Mouse (Mus musculus) midbrain, embryonic 15.5 days (tissue): ENCODE data around the gene Nfatc3. TPM values are rescaled to one million over a fixed set of nuclear protein-coding genes. Genes with fewer than 3 reads are reported as not detected.

ENCODE experiments used
- ATAC-seq: fragments of 200-750 bp; cut with Nextera tagmentation; replicated peaks from 2 replicates; pipeline ENCODE4 v1.8.0; 2017; ENCODE audit warnings: moderate TSS enrichment
- H3K27ac ChIP-seq: fragments of 300-500 bp; sonication (generic); 2 replicates; pipeline ENCODE4 v1.5.1; 2015; ENCODE audit warnings: mild to moderate bottlenecking, inconsistent platforms
- H3K27me3 ChIP-seq: fragments of 300-500 bp; sonication (generic); replicated peaks from 2 replicates; pipeline ENCODE4 v1.6.1; 2015; ENCODE audit warnings: inconsistent platforms
- H3K36me3 ChIP-seq: fragments of 300-500 bp; sonication (generic); replicated peaks from 2 replicates; pipeline ENCODE4 v1.6.1; 2015; ENCODE audit warnings: inconsistent platforms
- H3K4me1 ChIP-seq: fragments of 300-500 bp; sonication (generic); 2 replicates; pipeline ENCODE4 v1.6.1; 2015; ENCODE audit warnings: inconsistent platforms
- H3K4me2 ChIP-seq: fragments of 300-500 bp; sonication (generic); 2 replicates; pipeline ENCODE4 v1.6.1; 2015; ENCODE audit warnings: inconsistent platforms, mild to moderate bottlenecking, moderate library complexity
- H3K4me3 ChIP-seq: fragments of 300-500 bp; sonication (generic); 2 replicates; pipeline ENCODE4 v1.5.1; 2015; ENCODE audit warnings: mild to moderate bottlenecking, inconsistent platforms
- H3K9ac ChIP-seq: fragments of 300-500 bp; sonication (generic); 2 replicates; pipeline ENCODE4 v1.6.1; 2015; ENCODE audit warnings: mild to moderate bottlenecking, inconsistent platforms
- H3K9me3 ChIP-seq: fragments of 300-500 bp; sonication (generic); 2 replicates; pipeline ENCODE4 v1.6.1; 2016; ENCODE audit warnings: inconsistent platforms
- WGBS: fragments of 180-500 bp; shearing (Covaris S2); methylation state at CpG from one replicate; pipeline ENCODE4 v1.1.7; 2015; ENCODE audit warnings: mixed read lengths; 5-methylcytosine and 5-hydroxymethylcytosine counted together
- polyA plus RNA-seq: library from polyadenylated mRNA; unstranded; fragments of >200 nt; fragmentation: Nextera tagmentation; extraction: Ambion mirVana; gene quantifications from 2 replicates; pipeline ENCODE4 v1.2.1, GENCODE M21; 2015

Gene Nfatc3
- polyA plus RNA-seq, 1 experiment from 2014 or later, result 3.8 TPM

DNA sequence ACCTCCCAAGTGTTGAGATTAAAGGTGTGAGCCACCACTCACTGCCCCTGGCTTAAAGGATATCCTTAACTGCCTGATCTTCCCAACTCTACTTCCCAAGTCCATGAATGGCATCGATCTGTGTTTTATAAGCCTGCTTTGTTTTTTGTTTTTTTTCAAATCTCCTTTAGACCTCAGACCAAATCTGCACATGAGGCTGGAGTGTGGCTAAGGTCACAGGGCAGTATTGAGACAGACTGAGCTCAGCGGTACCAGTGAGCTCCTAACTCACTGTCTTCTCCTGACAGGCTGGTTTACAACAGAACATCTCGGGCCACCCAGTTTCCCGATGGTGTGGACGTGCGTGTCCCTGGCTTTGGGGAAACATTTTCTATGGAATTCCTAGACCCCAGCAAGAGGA, 101.2 kb downstream of the Nfatc3 start:
- H3K9ac ChIP-seq, result no peak overlapping the region
- no peaks in the 10 kb centered on the region for H3K9me3 ChIP-seq
- 89% methylated on average over 6 of the region's 6 CpGs for WGBS
- no peak overlapping the region for H3K27ac ChIP-seq
- no peak for ATAC-seq
- no peaks in the 10 kb centered on the region for H3K4me1 ChIP-seq
- H3K4me2 ChIP-seq, result no peak overlapping the region
- H3K27me3 ChIP-seq, result no peaks in the 10 kb centered on the region
- no peak overlapping the region for H3K4me3 ChIP-seq
- H3K36me3 ChIP-seq, result peaks cover 50% of the 10 kb centered on the region; the same call in 1 of the 2 replicates

DNA sequence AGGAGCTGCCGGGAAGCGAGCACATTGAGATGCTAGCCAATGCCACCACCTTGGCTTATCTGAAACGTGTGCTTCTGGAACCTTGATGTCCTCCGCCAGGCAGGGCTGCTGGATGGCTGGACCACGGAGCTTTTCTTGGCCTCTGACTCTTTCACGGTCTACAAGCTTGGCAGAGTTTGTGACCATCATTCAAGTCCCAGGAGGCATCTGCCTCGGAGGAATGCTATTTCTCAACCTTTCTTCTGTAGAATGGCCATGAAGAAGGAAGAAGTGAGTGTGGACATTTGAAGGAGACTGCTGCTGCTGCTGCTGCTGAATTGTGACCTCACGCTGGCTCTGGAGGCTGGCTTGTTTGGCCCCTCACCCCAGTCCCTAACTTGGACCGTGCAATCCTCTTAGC, 104.6 kb downstream of the Nfatc3 start:
- H3K4me2 ChIP-seq, result no peak overlapping the region
- ATAC-seq, result no peak
- H3K4me1 ChIP-seq, result peaks cover 8% of the 10 kb centered on the region
- peaks cover 41% of the 10 kb centered on the region; the same call in 1 of the 2 replicates for H3K36me3 ChIP-seq
- H3K27me3 ChIP-seq, result no peaks in the 10 kb centered on the region
- H3K27ac ChIP-seq, result no peak overlapping the region
- no peak overlapping the region for H3K9ac ChIP-seq
- H3K9me3 ChIP-seq, result no peaks in the 10 kb centered on the region
- 92% methylated on average over 9 of the region's 9 CpGs for WGBS
- H3K4me3 ChIP-seq, result no peak overlapping the region

DNA sequence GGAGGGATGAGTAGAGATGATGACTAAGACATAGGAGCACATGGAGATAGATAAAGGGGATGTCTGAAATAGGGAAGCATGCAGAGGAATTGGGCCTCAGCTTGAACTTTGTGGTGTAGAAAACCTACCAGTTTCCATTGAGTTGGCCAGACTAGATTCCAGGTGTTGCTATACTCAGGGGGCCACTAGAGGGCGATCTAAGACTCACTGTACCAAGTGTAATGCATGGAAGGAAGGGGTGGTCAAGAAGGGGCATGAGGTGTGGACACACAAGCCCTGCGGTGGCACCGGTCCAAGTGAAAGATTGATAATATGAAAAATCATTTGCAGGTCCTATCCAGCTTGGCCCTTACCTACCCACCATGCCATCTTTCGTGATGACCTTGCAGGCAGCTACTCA, 106.8 kb downstream of the Nfatc3 start:
- no peak for ATAC-seq
- 54% methylated on average over 4 of the region's 4 CpGs for WGBS
- H3K9me3 ChIP-seq, result no peaks in the 10 kb centered on the region
- H3K27me3 ChIP-seq, result no peaks in the 10 kb centered on the region
- H3K4me2 ChIP-seq, result no peak overlapping the region
- H3K9ac ChIP-seq, result no peak overlapping the region
- no peak overlapping the region for H3K27ac ChIP-seq
- H3K36me3 ChIP-seq, result peaks cover 39% of the 10 kb centered on the region; the same call in 1 of the 2 replicates
- peaks cover 18% of the 10 kb centered on the region for H3K4me1 ChIP-seq
- H3K4me3 ChIP-seq, result no peak overlapping the region

DNA sequence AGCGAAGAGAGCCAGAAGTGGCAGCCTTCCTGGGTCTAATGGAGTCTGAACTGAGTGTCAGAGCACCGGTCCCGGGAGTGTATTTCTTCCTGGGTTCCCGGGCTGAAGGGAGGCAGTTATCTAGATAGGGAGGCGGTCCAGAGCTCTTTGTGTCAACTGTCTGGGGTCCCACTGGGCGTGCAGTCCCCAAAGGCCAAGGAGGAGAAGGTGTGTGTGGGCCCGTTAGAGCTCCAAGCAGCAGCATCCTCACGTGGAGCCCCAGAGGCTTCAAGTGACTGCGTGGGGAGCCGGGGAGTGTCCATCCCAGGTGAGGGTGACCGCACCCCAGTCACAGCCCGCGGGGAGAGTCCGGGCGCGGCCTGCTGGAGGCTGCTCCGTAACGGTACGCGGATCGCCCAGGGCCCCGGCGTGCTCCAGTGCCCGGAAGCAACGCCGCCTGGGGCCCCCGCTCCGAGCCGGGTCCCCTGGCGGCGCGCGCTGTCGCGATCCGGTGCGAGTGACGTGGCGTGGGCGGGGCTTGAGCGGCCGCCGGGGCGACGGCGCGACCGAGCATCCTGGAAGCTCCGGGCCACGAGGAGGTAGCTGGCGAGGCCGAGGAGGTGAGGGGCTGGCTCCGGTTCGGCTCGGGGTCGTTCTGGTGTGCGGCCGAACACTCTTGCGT, 109.8 kb downstream of the Nfatc3 start, which contains the start of gene Slc7a6:
TSS of gene Slc7a6 (plus strand) at position 502 of the 661 bp plus-strand sequence.
- H3K27ac ChIP-seq, result peak within 1 kb of the TSS; percentile 92
- WGBS, result under 1% methylated on average over 59 of the region's 59 CpGs

DNA sequence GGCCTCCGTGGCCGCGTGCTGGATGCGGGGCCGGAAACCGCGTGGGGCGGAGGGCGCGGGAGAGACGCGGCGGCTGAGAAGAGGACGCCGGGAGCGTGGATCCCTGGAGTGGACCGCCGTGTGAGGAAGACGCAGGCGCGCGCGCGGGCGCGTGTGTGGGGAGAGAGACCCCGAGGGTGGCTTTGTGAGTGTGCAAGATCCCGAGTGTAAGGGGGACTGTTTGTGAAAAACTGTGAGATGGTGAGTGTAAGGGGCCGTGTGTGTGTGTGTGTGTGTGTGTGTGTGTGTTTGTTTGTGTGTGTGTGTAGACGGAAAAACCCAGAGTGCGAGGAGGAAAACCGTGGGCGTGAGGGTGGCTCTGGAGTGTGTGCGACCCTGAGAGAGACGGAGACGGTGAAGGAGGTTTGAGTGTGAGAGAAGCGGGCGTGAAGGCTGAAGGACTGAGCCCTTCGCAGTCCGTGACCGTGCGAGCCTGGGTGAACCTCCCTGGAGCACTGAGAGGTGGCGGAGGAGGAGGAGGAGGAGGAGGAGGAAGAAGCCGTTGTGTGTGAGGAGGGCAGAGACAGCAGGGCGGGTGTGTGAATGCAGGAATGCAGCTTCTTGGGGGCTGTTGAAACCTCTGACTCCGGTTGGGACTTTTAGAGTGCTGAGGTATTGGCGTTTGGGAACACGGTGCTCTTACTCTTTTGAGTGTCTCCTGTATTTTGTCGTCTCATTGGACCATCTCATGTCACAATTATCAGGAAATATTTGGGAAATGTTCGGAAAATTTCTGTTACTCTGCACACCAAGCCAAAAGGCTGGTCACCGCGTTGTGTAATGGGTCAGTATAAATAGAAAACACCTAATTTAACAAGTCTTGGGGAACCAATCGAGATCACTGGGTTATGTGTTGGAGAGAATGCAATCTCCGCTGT, 110.6 kb downstream of the Nfatc3 start:
- peaks cover 3% of the 10 kb centered on the region; the same call in 1 of the 2 replicates for H3K36me3 ChIP-seq
- peak overlapping the region; percentile 92 for H3K27ac ChIP-seq
- H3K4me3 ChIP-seq, result peak overlapping the region; percentile 90
- peak overlapping the region; percentile 88 for H3K9ac ChIP-seq
- peak; percentile 87 for ATAC-seq
- no peaks in the 10 kb centered on the region for H3K9me3 ChIP-seq
- no peaks in the 10 kb centered on the region for H3K27me3 ChIP-seq
- H3K4me1 ChIP-seq, result peaks cover 19% of the 10 kb centered on the region
- WGBS, result 2% methylated on average over 53 of the region's 54 CpGs
- H3K4me2 ChIP-seq, result peak overlapping the region; percentile 83

More for the DNA sequence above, 109.8 kb downstream of the Nfatc3 start, which contains the start of gene Slc7a6:
- ATAC-seq, result peak; percentile 93
- Histone ChIP-seq H3K36me3 (peaks cover 11% of the 10 kb centered on the region; the same call in 1 of the 2 replicates), H3K27me3 (no peaks in the 10 kb centered on the region), H3K4me2 (peak within 1 kb of the TSS; percentile 83), H3K9me3 (no peaks in the 10 kb centered on the region), H3K4me3 (peak within 1 kb of the TSS; percentile 90), H3K9ac (peak within 1 kb of the TSS; percentile 88), H3K4me1 (peaks cover 19% of the 10 kb centered on the region)

DNA sequence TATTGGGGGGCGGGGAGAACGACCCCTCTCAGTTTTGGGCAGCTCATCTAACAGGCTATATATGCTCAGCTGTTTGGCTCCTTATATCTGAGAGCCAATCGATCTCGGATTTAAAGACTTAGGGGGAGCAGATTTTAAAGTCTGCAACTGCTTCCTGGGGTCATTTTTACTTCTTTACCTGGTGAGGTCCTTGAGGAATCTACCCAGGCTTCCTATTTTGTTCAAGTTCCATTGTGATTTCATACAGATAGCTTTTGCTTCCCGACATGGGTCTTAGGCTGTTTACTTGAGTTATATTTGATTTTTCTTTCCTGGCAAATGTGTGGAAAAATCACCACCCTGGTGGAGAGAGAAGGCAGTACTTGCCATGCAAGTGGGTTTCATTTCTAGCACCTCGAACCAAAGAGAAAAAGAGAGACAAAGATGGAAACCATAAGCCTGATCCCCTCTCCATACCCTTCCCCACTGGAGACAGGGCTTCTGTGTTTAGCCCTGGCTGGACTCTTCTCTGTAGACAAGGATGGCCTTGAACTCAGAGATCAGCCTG, 111.4 kb downstream of the Nfatc3 start:
- no peak for ATAC-seq
- Histone ChIP-seq H3K4me2 (peak overlapping the region; percentile 83), H3K4me3 (peak overlapping the region; percentile 90), H3K36me3 (no peaks in the 10 kb centered on the region), H3K27me3 (no peaks in the 10 kb centered on the region), H3K4me1 (peaks cover 19% of the 10 kb centered on the region), H3K9ac (peak overlapping the region; percentile 88), H3K9me3 (no peaks in the 10 kb centered on the region), H3K27ac (peak overlapping the region; percentile 92)
- WGBS, result 31% methylated on average over 6 of the region's 6 CpGs

DNA sequence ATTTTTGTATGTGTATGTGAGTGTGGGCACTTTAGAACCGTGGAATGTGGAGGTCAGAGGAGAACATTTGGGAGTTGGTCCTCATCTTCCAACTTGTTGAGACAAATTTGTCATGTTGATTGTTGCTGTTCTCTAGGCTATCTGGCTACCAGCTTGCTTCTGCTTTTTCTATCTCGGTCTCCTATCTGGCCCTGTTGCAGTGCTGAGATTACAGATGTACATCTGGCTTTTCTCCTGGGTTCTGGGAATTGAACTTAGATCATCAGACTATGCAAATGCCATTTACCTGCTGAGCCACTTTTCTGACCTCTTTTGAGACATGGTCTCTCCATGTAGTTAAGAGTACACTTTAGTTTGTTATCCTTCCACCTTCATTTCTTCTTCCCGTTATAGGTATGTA, 114.9 kb downstream of the Nfatc3 start:
- H3K36me3 ChIP-seq, result no peaks in the 10 kb centered on the region
- H3K4me3 ChIP-seq, result no peak overlapping the region
- H3K4me2 ChIP-seq, result no peak overlapping the region
- no peaks in the 10 kb centered on the region for H3K27me3 ChIP-seq
- H3K9ac ChIP-seq, result no peak overlapping the region
- 96% methylated on average over 3 of the region's 3 CpGs for WGBS
- no peaks in the 10 kb centered on the region for H3K9me3 ChIP-seq
- no peak overlapping the region for H3K27ac ChIP-seq
- no peak for ATAC-seq
- peaks cover 19% of the 10 kb centered on the region for H3K4me1 ChIP-seq

DNA sequence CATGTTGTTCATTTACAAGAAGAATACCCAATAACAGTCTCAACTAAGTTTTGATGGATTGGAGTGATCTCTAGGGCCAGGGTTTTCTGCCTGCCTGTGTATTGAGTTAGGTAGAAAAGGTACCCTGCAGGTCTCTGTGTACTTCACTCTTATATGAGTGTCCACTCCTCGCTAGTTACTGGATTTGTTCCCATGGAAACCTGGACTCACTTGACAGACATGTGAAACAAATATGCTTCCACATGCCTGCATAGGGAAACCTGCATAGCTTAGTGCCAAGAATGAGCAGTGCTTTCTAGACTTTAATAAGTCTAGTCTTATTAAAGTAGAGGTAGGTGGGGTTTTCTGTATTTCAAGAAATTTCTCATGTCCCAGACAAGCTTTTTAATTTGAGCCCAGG, 118.3 kb downstream of the Nfatc3 start:
- H3K4me2 ChIP-seq, result no peak overlapping the region
- ATAC-seq, result no peak
- H3K9ac ChIP-seq, result no peak overlapping the region
- H3K27ac ChIP-seq, result no peak overlapping the region
- no peaks in the 10 kb centered on the region for H3K36me3 ChIP-seq
- H3K4me3 ChIP-seq, result no peak overlapping the region
- no peaks in the 10 kb centered on the region for H3K9me3 ChIP-seq
- 12% methylated on average over 1 of the region's 1 CpGs for WGBS
- peaks cover 9% of the 10 kb centered on the region; the same call in 1 of the 2 replicates for H3K4me1 ChIP-seq
- H3K27me3 ChIP-seq, result no peaks in the 10 kb centered on the region

DNA sequence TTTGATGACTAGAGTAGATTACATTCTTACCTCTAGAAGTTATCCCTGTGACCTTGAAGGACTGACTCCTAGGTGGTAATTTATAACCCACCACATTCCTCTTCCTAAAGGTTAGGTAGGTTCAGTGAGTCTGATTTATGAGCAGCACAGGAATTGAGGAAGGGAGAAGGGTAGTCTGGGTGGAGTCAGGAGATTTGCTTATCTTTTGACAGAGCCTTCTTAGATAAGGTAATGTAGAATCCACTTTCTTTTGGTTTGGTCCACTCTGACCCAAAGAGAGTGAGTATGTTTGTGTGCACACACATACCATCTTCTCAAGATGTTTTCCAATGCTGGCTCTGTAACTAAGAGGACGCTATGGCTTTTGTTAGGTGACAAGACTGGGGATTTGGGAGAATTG, 119.0 kb downstream of the Nfatc3 start:
- Histone ChIP-seq H3K36me3 (no peaks in the 10 kb centered on the region), H3K4me2 (no peak overlapping the region), H3K9me3 (no peaks in the 10 kb centered on the region), H3K9ac (no peak overlapping the region), H3K27me3 (no peaks in the 10 kb centered on the region), H3K4me3 (no peak overlapping the region), H3K4me1 (peaks cover 9% of the 10 kb centered on the region; the same call in 1 of the 2 replicates), H3K27ac (no peak overlapping the region)
- 70% methylated on average over 1 of the region's 1 CpGs for WGBS
- ATAC-seq, result no peak

DNA sequence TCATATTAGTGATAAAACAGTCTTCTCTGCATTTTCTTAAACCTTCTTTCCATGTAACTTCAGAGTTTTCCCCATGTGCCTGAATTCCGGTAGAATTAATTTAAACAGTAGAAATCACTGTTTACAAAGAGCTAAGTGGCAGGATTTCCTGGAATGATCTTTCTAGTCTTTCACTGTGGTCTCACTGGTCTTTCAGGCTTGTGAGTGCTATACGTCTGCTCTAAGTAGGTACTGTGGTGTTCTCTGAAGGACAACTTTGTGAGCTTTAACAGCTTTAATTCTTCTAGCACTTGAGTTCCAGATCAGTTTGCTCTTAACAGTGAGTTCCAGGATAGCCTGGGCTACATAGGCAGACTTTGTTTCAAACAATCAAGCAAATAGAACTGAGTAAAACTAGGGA, 119.8 kb downstream of the Nfatc3 start:
- Histone ChIP-seq H3K9me3 (no peaks in the 10 kb centered on the region), H3K27ac (no peak overlapping the region), H3K4me2 (no peak overlapping the region), H3K4me1 (peaks cover 9% of the 10 kb centered on the region; the same call in 1 of the 2 replicates), H3K27me3 (no peaks in the 10 kb centered on the region), H3K4me3 (no peak overlapping the region), H3K36me3 (no peaks in the 10 kb centered on the region; the same call in 1 of the 2 replicates), H3K9ac (no peak overlapping the region)
- WGBS, result 74% methylated on average over 2 of the region's 2 CpGs
- ATAC-seq, result no peak
